Mouse (Mus musculus): Measurements from ENCODE around the gene Def6.

The Def6 gene

DNA sequence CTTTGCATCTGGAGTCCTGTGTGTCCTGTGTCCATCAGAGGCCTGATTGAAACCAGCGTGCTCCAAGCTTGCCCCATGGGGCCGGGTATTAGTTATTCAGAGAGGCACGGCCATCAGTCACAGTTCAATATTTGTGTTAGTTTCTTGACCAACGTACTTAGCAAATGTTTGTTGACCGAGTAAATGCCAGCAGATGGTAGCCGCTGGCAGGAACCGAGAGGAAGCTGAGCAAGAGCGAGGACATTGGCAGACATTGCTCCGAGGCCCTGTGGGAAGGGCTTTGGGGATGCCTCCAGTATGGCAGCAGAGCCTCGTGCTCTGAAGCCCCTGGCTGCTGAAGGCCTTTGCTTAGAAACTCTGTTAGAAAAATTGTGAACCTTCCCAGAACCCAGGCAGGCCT, 70.1 kb downstream of the Def6 start:
- DNase-seq = no peak

DNA sequence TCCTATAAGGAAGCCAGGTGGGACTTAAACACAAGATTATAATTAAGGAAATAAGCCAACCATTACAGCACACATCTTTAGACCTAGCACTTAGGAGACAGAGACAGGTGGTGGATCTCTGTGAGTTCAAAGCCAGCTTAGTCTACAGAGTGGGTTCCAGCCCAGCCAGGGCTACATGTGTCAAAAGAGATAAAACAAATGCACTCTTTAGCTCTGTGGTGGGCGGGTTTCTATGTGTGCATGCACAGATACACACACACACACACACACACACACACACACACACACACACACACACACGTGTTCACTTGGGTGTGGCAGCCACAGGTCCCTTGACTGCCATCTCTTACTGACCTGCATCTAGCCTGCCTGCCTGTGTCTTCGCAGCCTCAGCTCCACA, 70.6 kb downstream of the Def6 start:
- no peak for DNase-seq

All from embryo, embryonic 11 days (tissue).